Mouse (Mus musculus): ENCODE measurements around the gene Tnfrsf25. TPM values are rescaled to one million over a fixed set of nuclear protein-coding genes. Genes with fewer than 3 reads are reported as not detected.

Tnfrsf25 gene
- polyA plus RNA-seq, 1 experiment: 19.9 TPM

- peak; percentile 75 for DNase-seq
- Histone ChIP-seq H3K27me3 (ENCODE audit: control insufficient read depth, insufficient read depth, low read length) (peaks cover 2% of the 10 kb centered on the region; the same call in 1 of the 2 replicates), H3K4me3 (ENCODE audit: control insufficient read depth, insufficient read depth, low read length) (no peak overlapping the region), H3K36me3 (ENCODE audit: control insufficient read depth, insufficient read depth, low read length) (no peaks in the 10 kb centered on the region), H3K4me1 (replicated peaks; ENCODE audit: control insufficient read depth, insufficient read depth, low read length) (peaks cover 3% of the 10 kb centered on the region; the same call in 1 of the 2 replicates), H3K27ac (ENCODE audit: control insufficient read depth, insufficient read depth, low read length) (no peak overlapping the region)
- TF ChIP-seq CTCF (IDR thresholded peaks at IDR 0.05; ENCODE audit: borderline replicate concordance, control insufficient read depth, extremely low read depth, insufficient read depth, low read length, poor library complexity) (peak; percentile 98), POLR2A (IDR thresholded peaks at IDR 0.05; ENCODE audit: control insufficient read depth, extremely low read depth, insufficient read depth, low read length, poor library complexity) (no peak)
- WGBS: 16% methylated on average over 22 of the region's 22 CpGs
Observed at GRCm38 (mm10) chr4:152165036-152165931, 49.5 kb downstream of the Tnfrsf25 start.

GRCm38 (mm10) chr4:152168052-152168451 is 52.3 kb downstream of the Tnfrsf25 start:
- Histone ChIP-seq H3K36me3 (ENCODE audit: control insufficient read depth, insufficient read depth, low read length) (no peaks in the 10 kb centered on the region), H3K4me3 (ENCODE audit: control insufficient read depth, insufficient read depth, low read length) (no peak overlapping the region), H3K4me1 (replicated peaks; ENCODE audit: control insufficient read depth, insufficient read depth, low read length) (peaks cover 3% of the 10 kb centered on the region; the same call in 1 of the 2 replicates), H3K27ac (ENCODE audit: control insufficient read depth, insufficient read depth, low read length) (no peak overlapping the region), H3K27me3 (ENCODE audit: control insufficient read depth, insufficient read depth, low read length) (no peaks in the 10 kb centered on the region)
- 73% methylated on average over 8 of the region's 8 CpGs for WGBS
- no peak for DNase-seq
- TF ChIP-seq POLR2A (IDR thresholded peaks at IDR 0.05; ENCODE audit: control insufficient read depth, extremely low read depth, insufficient read depth, low read length, poor library complexity): no peak
- TF ChIP-seq CTCF (IDR thresholded peaks at IDR 0.05; ENCODE audit: borderline replicate concordance, control insufficient read depth, extremely low read depth, insufficient read depth, low read length, poor library complexity): no peak

GRCm38 (mm10) chr4:152169103-152169502 is 53.4 kb downstream of the Tnfrsf25 start:
- Histone ChIP-seq H3K27me3 (ENCODE audit: control insufficient read depth, insufficient read depth, low read length) (no peaks in the 10 kb centered on the region), H3K36me3 (ENCODE audit: control insufficient read depth, insufficient read depth, low read length) (no peaks in the 10 kb centered on the region), H3K4me3 (ENCODE audit: control insufficient read depth, insufficient read depth, low read length) (no peak overlapping the region), H3K27ac (ENCODE audit: control insufficient read depth, insufficient read depth, low read length) (no peak overlapping the region), H3K4me1 (replicated peaks; ENCODE audit: control insufficient read depth, insufficient read depth, low read length) (peaks cover 3% of the 10 kb centered on the region; the same call in 1 of the 2 replicates)
- no peak for TF ChIP-seq CTCF (IDR thresholded peaks at IDR 0.05; ENCODE audit: borderline replicate concordance, control insufficient read depth, extremely low read depth, insufficient read depth, low read length, poor library complexity)
- no peak for TF ChIP-seq POLR2A (IDR thresholded peaks at IDR 0.05; ENCODE audit: control insufficient read depth, extremely low read depth, insufficient read depth, low read length, poor library complexity)
- 92% methylated on average over 7 of the region's 7 CpGs for WGBS
- DNase-seq: no peak

Other genes starting within 250 kb of the Tnfrsf25 start
- 61.4 and 67.0 TPM in 2 replicates for gene Dnajc11, start 182.2 kb upstream of the Tnfrsf25 start, polyA plus RNA-seq (2012; rRNA removed)
- gene Thap3, start 126.9 kb upstream of the Tnfrsf25 start, polyA plus RNA-seq (2012; rRNA removed): 71.0 and 72.0 TPM in 2 replicates
- 9.6 and 11.4 TPM in 2 replicates for gene Phf13, start 119.7 kb upstream of the Tnfrsf25 start, polyA plus RNA-seq (2012; rRNA removed)
- 33.8 and 41.5 TPM in 2 replicates for gene Klhl21, start 107.1 kb upstream of the Tnfrsf25 start, polyA plus RNA-seq (2012; rRNA removed)
- 27.4 and 31.2 TPM in 2 replicates for gene Zbtb48, start 88.3 kb upstream of the Tnfrsf25 start, polyA plus RNA-seq (2012; rRNA removed)
- gene Tas1r1, start 77.4 kb upstream of the Tnfrsf25 start, polyA plus RNA-seq (2012; rRNA removed): 0.34 and 0.40 TPM in 2 replicates
- gene Nol9, start 76.6 kb upstream of the Tnfrsf25 start, polyA plus RNA-seq (2012; rRNA removed): 40.5 and 48.6 TPM in 2 replicates
- gene Plekhg5, start 43.4 kb upstream of the Tnfrsf25 start, polyA plus RNA-seq (2012; rRNA removed): 21.5 and 22.0 TPM in 2 replicates
- 5.7 and 6.5 TPM in 2 replicates for gene Espn, start 36.4 kb downstream of the Tnfrsf25 start, polyA plus RNA-seq (2012; rRNA removed)
- gene Hes2, start 42.9 kb downstream of the Tnfrsf25 start, polyA plus RNA-seq (2012; rRNA removed): 0.07 and 0.20 TPM in 2 replicates
- gene Acot7, start 62.2 kb downstream of the Tnfrsf25 start, polyA plus RNA-seq (2012; rRNA removed): 56.6 and 80.8 TPM in 2 replicates
- 5.3 and 5.5 TPM in 2 replicates for gene Gpr153, start 158.3 kb downstream of the Tnfrsf25 start, polyA plus RNA-seq (2012; rRNA removed)
- gene Hes3, start 175.7 kb downstream of the Tnfrsf25 start, polyA plus RNA-seq (2012; rRNA removed): 0.19 and 0.28 TPM in 2 replicates
- gene Icmt, start 181.3 kb downstream of the Tnfrsf25 start, polyA plus RNA-seq (2012; rRNA removed): 42.6 and 48.1 TPM in 2 replicates
- gene Rnf207, start 203.1 kb downstream of the Tnfrsf25 start, polyA plus RNA-seq (2012; rRNA removed): 0.57 and 10.2 TPM in 2 replicates
- 43.8 and 60.3 TPM in 2 replicates for gene Rpl22, start 209.8 kb downstream of the Tnfrsf25 start, polyA plus RNA-seq (2012; rRNA removed)
- gene Chd5, start 222.7 kb downstream of the Tnfrsf25 start, polyA plus RNA-seq (2012; rRNA removed): 0.11 and 0.16 TPM in 2 replicates